Mouse (Mus musculus): ENCODE measurements at regions not wholly inside any gene's neighbourhood (a gene's known extent, or its start where the extent isn't known, plus 50 kb on each side); places are given as distances from the start of the nearest gene placed in this dataset.
A peak's percentile ranks its signal among the peaks of the same experiment; 100 is the strongest.

- no peaks in the 10 kb centered on the region for H3K36me3 ChIP-seq (ENCODE audit: control insufficient read depth, insufficient read depth, low read length)
- H3K4me3 ChIP-seq (ENCODE audit: low read length) = no peak overlapping the region
- no peaks in the 10 kb centered on the region for H3K9me3 ChIP-seq (ENCODE audit: control insufficient read depth, low read length)
- H3K4me1 ChIP-seq (ENCODE audit: control insufficient read depth, insufficient read depth, low read length) = no peaks in the 10 kb centered on the region
- H3K27ac ChIP-seq (ENCODE audit: low read depth, low read length) = no peak overlapping the region
- WGBS = 70% methylated on average over 10 of the region's 10 CpGs
- ATAC-seq (ENCODE audit: low FRiP score, low TSS enrichment) = no peak
- no peaks in the 10 kb centered on the region for H3K27me3 ChIP-seq (ENCODE audit: control insufficient read depth, insufficient read depth, low read length)
- no peak overlapping the region for H3K9ac ChIP-seq (ENCODE audit: low read depth, low read length)
- H3K4me2 ChIP-seq (replicated peaks; ENCODE audit: low read depth, low read length) = no peak overlapping the region
Observed at GRCm38 (mm10) chr5:119069765-119070333, 509.4 kb downstream of the Med13l start.

- Histone ChIP-seq H3K27ac (ENCODE audit: low read depth, low read length) (no peak overlapping the region), H3K9ac (ENCODE audit: low read depth, low read length) (no peak overlapping the region), H3K4me3 (ENCODE audit: low read length) (no peak overlapping the region), H3K9me3 (ENCODE audit: control insufficient read depth, low read length) (no peaks in the 10 kb centered on the region), H3K27me3 (ENCODE audit: control insufficient read depth, insufficient read depth, low read length) (no peaks in the 10 kb centered on the region), H3K36me3 (ENCODE audit: control insufficient read depth, insufficient read depth, low read length) (no peaks in the 10 kb centered on the region), H3K4me2 (replicated peaks; ENCODE audit: low read depth, low read length) (no peak overlapping the region), H3K4me1 (ENCODE audit: control insufficient read depth, insufficient read depth, low read length) (no peaks in the 10 kb centered on the region)
- ATAC-seq (ENCODE audit: low FRiP score, low TSS enrichment) = no peak
- WGBS = 93% methylated on average over 14 of the region's 14 CpGs
Observed at GRCm38 (mm10) chr5:119072712-119073111, 512.2 kb downstream of the Med13l start.

- Histone ChIP-seq H3K4me3 (ENCODE audit: low read length) (no peak overlapping the region), H3K36me3 (ENCODE audit: control insufficient read depth, insufficient read depth, low read length) (no peaks in the 10 kb centered on the region), H3K9me3 (ENCODE audit: control insufficient read depth, low read length) (no peaks in the 10 kb centered on the region), H3K27ac (ENCODE audit: low read depth, low read length) (no peak overlapping the region), H3K4me1 (ENCODE audit: control insufficient read depth, insufficient read depth, low read length) (no peaks in the 10 kb centered on the region), H3K9ac (ENCODE audit: low read depth, low read length) (no peak overlapping the region), H3K27me3 (ENCODE audit: control insufficient read depth, insufficient read depth, low read length) (peaks cover 8% of the 10 kb centered on the region; the same call in 1 of the 2 replicates), H3K4me2 (replicated peaks; ENCODE audit: low read depth, low read length) (no peak overlapping the region)
- no peak for ATAC-seq (ENCODE audit: low FRiP score, low TSS enrichment)
- WGBS = 88% methylated on average over 5 of the region's 5 CpGs
Observed at GRCm38 (mm10) chr5:119080747-119081146, 520.3 kb downstream of the Med13l start.

- Histone ChIP-seq H3K9me3 (ENCODE audit: control insufficient read depth, low read length) (no peaks in the 10 kb centered on the region), H3K36me3 (ENCODE audit: control insufficient read depth, insufficient read depth, low read length) (no peaks in the 10 kb centered on the region), H3K4me2 (replicated peaks; ENCODE audit: low read depth, low read length) (no peak overlapping the region), H3K4me1 (ENCODE audit: control insufficient read depth, insufficient read depth, low read length) (peaks cover 8% of the 10 kb centered on the region; the same call in 1 of the 2 replicates), H3K4me3 (ENCODE audit: low read length) (no peak overlapping the region), H3K9ac (ENCODE audit: low read depth, low read length) (no peak overlapping the region), H3K27me3 (ENCODE audit: control insufficient read depth, insufficient read depth, low read length) (peaks cover 18% of the 10 kb centered on the region), H3K27ac (ENCODE audit: low read depth, low read length) (no peak overlapping the region)
- ATAC-seq (ENCODE audit: low FRiP score, low TSS enrichment) = no peak
- WGBS = 56% methylated on average over 15 of the region's 15 CpGs
Observed at GRCm38 (mm10) chr5:119082895-119083294, 522.4 kb downstream of the Med13l start.

GRCm38 (mm10) chr5:119097576-119098193 lies 537.2 kb downstream of the Med13l start:
- peak overlapping the region; percentile 14; the same call in 1 of the 2 replicates for H3K9ac ChIP-seq (ENCODE audit: low read depth, low read length)

GRCm38 (mm10) chr5:119099817-119100216 lies 539.3 kb downstream of the Med13l start:
- no peak overlapping the region for H3K4me2 ChIP-seq (replicated peaks; ENCODE audit: low read depth, low read length)
- H3K27ac ChIP-seq (ENCODE audit: low read depth, low read length) = no peak overlapping the region
- no peaks in the 10 kb centered on the region for H3K9me3 ChIP-seq (ENCODE audit: control insufficient read depth, low read length)
- H3K4me3 ChIP-seq (ENCODE audit: low read length) = no peak overlapping the region
- no peaks in the 10 kb centered on the region for H3K4me1 ChIP-seq (ENCODE audit: control insufficient read depth, insufficient read depth, low read length)
- WGBS = 85% methylated on average over 6 of the region's 6 CpGs
- H3K9ac ChIP-seq (ENCODE audit: low read depth, low read length) = no peak overlapping the region
- ATAC-seq (ENCODE audit: low FRiP score, low TSS enrichment) = no peak
- 0 out of 2 replicates have a peak, but pooled peaks cover 3% of the 10 kb centered on the region for H3K27me3 ChIP-seq (ENCODE audit: control insufficient read depth, insufficient read depth, low read length)
- no peaks in the 10 kb centered on the region for H3K36me3 ChIP-seq (ENCODE audit: control insufficient read depth, insufficient read depth, low read length)

More at GRCm38 (mm10) chr5:119097576-119098193, 537.2 kb downstream of the Med13l start:
- Histone ChIP-seq H3K27me3 (ENCODE audit: control insufficient read depth, insufficient read depth, low read length) (0 out of 2 replicates have a peak, but pooled peaks cover 3% of the 10 kb centered on the region), H3K9me3 (ENCODE audit: control insufficient read depth, low read length) (no peaks in the 10 kb centered on the region), H3K4me1 (ENCODE audit: control insufficient read depth, insufficient read depth, low read length) (no peaks in the 10 kb centered on the region), H3K36me3 (ENCODE audit: control insufficient read depth, insufficient read depth, low read length) (no peaks in the 10 kb centered on the region), H3K4me3 (ENCODE audit: low read length) (peak overlapping the region; percentile 18), H3K27ac (ENCODE audit: low read depth, low read length) (no peak overlapping the region), H3K4me2 (replicated peaks; ENCODE audit: low read depth, low read length) (peak overlapping the region; percentile 39)
- no peak for ATAC-seq (ENCODE audit: low FRiP score, low TSS enrichment)
- 5% methylated on average over 17 of the region's 17 CpGs for WGBS

- H3K4me1 ChIP-seq (ENCODE audit: control insufficient read depth, insufficient read depth, low read length) = no peaks in the 10 kb centered on the region
- H3K9me3 ChIP-seq (ENCODE audit: control insufficient read depth, low read length) = no peaks in the 10 kb centered on the region
- WGBS = 60% methylated on average over 1 of the region's 1 CpGs
Observed at GRCm38 (mm10) chr5:119103503-119103902, 543.0 kb downstream of the Med13l start.

GRCm38 (mm10) chr5:119107898-119108297 lies 547.4 kb downstream of the Med13l start:
- H3K36me3 ChIP-seq (ENCODE audit: control insufficient read depth, insufficient read depth, low read length) = no peaks in the 10 kb centered on the region
- no peaks in the 10 kb centered on the region for H3K4me1 ChIP-seq (ENCODE audit: control insufficient read depth, insufficient read depth, low read length)
- WGBS = 85% methylated on average over 4 of the region's 4 CpGs
- H3K27me3 ChIP-seq (ENCODE audit: control insufficient read depth, insufficient read depth, low read length) = no peaks in the 10 kb centered on the region
- no peak overlapping the region for H3K27ac ChIP-seq (ENCODE audit: low read depth, low read length)
- no peak for ATAC-seq (ENCODE audit: low FRiP score, low TSS enrichment)
- no peak overlapping the region for H3K4me3 ChIP-seq (ENCODE audit: low read length)
- H3K9ac ChIP-seq (ENCODE audit: low read depth, low read length) = no peak overlapping the region
- no peaks in the 10 kb centered on the region for H3K9me3 ChIP-seq (ENCODE audit: control insufficient read depth, low read length)
- no peak overlapping the region for H3K4me2 ChIP-seq (replicated peaks; ENCODE audit: low read depth, low read length)

More at GRCm38 (mm10) chr5:119103503-119103902, 543.0 kb downstream of the Med13l start:
- Histone ChIP-seq H3K9ac (ENCODE audit: low read depth, low read length) (no peak overlapping the region), H3K36me3 (ENCODE audit: control insufficient read depth, insufficient read depth, low read length) (no peaks in the 10 kb centered on the region), H3K4me2 (replicated peaks; ENCODE audit: low read depth, low read length) (no peak overlapping the region), H3K4me3 (ENCODE audit: low read length) (no peak overlapping the region), H3K27me3 (ENCODE audit: control insufficient read depth, insufficient read depth, low read length) (no peaks in the 10 kb centered on the region), H3K27ac (ENCODE audit: low read depth, low read length) (no peak overlapping the region)
- no peak for ATAC-seq (ENCODE audit: low FRiP score, low TSS enrichment)

- Histone ChIP-seq H3K9ac (ENCODE audit: low read depth, low read length) (no peak overlapping the region), H3K27me3 (ENCODE audit: control insufficient read depth, insufficient read depth, low read length) (no peaks in the 10 kb centered on the region), H3K4me3 (ENCODE audit: low read length) (no peak overlapping the region), H3K9me3 (ENCODE audit: control insufficient read depth, low read length) (no peaks in the 10 kb centered on the region), H3K4me2 (replicated peaks; ENCODE audit: low read depth, low read length) (no peak overlapping the region), H3K27ac (ENCODE audit: low read depth, low read length) (no peak overlapping the region), H3K36me3 (ENCODE audit: control insufficient read depth, insufficient read depth, low read length) (no peaks in the 10 kb centered on the region), H3K4me1 (ENCODE audit: control insufficient read depth, insufficient read depth, low read length) (no peaks in the 10 kb centered on the region)
- ATAC-seq (ENCODE audit: low FRiP score, low TSS enrichment) = no peak
- WGBS = 75% methylated on average over 1 of the region's 1 CpGs
Observed at GRCm38 (mm10) chr5:119109501-119109900, 549.0 kb downstream of the Med13l start.

Data from kidney, embryonic 14.5 days (tissue).